Mouse (Mus musculus): Measurements from ENCODE around the gene Fam81b.
"Not testable (repeated sequence)": the region's sequence is repeated elsewhere in the genome, so short reads cannot be mapped to it uniquely, and the experiment has no call there.

The Fam81b gene

DNA sequence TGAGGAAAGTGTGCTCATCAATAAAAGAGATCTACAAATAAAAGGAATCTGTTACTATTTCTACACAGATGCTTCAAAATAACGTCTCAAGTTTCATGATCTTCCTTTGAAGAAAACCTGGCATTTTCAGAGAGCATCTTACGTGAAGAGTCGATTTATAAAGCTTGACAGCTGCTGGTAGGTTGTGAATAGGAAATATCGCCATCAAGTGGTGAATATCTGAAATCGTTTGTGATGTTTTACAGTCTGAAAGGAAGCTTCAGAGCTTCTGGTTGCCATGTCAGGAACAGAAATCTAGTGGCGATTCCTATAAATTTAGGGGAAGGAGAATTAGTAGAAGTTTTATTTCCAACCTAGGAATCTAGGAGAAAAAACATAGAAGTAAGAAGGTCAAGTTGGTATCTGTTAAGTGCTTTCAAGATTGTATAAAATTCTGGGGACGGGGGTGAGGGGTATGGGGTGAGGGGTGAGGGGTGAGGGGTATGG is at the start of gene Fam81b:
Fam81b (minus strand) TSS at position 436 of the 486 bp plus-strand sequence.
- no peak for DNase-seq (ENCODE audit: low spot score)

DNA sequence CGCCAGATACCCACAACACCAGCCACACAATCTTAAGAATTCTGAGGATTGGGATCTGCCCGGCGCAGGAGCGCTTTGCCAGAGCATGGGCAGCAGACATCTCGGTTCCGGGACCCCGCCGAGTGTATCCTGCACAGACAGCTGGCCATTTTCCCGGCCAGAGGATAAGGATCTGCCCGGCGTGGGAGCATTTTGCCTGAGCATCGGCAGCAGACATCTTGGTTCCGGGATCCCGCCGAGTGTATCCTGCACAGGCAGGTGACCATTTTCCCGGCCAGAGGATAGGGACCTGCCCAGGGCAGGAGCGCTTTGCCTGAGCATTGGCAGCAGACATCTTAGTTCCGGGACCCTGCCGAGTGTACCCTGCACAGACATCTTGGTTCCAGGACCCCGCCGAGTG is 41.1 kb upstream of the Fam81b start:
- DNase-seq (ENCODE audit: low spot score): not testable (repeated sequence)

DNA sequence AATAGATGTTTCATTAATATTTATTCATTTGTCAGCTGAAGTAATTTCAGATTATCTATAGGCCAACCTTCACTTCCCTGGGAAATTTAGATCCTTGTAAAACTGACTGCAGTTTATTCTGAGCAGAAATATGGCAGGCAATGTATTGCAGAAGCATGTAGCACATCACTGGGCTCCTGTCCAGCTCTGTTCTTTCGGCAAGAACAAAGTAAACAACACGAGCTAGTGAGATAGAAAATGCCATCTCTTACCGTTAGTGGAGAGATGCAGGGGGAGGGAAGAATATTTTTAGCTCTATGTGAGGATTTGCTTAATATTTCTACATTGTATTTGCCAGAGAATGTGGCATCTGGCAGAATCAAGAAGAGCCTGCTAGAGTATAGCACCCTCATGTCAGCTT is 13.8 kb upstream of the Fam81b start:
- DNase-seq (ENCODE audit: low spot score): no peak

DNA sequence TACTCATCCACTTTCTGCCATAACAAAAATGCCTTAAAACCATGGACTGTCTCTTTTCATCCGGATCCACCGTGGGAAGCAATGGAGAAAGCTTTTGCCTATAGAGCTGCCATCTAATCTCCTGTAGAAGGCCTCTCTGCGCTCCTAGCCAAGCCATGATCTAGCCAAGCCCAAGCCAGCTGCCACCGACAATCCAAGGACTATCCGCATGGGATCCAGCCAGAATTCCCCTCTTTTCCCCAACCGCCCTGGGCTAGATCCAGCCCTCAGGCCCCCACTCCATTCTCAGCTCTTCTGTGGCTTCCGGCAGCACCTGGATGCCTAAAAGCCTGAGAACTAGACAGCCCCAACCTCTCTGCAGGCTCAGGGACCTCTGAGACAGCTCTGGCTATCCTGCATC is 6.7 kb upstream of the Fam81b start:
- DNase-seq (ENCODE audit: low spot score): no peak

DNA sequence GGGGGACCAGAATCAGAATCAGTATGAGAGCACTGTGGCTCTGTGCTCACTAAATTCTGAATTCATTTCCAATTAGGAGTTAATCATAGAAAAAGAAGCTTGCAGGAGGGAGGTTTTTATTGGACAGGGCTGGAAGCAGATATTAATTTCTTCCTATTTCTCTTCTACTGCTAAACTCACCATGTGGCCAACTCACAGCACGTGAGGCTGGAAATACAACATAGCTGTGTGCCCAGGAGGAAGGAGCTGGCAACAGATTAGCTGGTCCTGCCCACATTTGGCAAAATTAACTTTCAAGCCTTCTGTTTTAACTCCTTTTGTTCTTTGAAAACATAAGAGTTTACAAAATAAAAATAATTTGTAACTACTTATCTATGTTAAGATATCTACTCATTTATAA is 3.9 kb upstream of the Fam81b start:
- no peak for DNase-seq (ENCODE audit: low spot score)

DNA sequence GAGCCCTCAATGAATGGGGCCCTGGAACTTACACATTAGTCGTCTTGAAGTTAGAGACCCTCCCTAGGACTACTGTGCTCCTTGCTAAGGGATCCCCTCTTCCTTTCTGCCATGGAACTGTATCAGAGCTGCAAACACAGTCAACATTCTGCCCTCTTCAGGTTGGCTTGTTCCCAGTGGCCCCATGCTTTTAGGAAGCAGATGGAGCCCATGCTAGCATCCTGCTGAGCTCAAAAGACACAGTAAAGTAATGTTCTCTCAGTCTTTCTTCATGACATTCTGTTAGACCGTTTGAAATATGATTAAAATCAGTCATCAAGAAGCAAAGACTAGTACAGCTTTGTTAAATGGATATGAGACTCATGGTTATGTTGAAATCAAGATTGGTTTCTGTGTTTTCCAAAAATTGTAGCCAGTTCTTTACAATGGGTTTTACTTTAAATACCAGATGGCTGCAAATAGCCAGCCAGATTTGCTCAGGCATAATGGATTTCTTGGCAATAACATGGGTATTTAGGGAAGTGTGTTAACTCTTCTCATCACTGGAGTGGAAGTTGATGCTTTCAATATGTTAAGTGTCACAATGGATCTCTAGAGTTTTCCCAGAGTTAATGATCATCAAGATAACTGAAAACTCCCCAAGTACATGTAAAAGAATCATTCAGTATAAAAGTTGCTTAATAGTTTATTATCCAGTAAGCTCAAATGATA is 938 bp upstream of the Fam81b start:
- no peak for DNase-seq (ENCODE audit: low spot score)

DNA sequence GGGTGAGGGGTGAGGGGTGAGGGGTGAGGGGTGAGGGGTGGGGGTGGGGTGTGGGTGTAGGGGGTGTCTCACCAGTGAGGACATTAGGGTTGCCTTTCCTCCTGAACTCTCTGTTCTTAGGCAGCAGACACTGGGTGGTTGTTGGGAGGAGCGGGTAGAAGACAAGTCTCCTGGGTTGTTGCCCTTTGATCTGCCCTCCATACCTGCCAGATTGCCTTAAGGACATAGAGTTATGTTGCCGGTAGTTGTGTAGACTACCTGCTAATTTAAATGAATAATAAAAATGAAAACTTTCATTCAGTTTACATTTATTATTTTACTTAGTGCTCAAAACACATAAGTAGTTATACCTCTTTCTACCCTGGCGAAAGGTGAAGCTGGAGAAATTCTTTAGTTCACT is 369 bp upstream of the Fam81b start:
- DNase-seq (ENCODE audit: low spot score): no peak

DNA sequence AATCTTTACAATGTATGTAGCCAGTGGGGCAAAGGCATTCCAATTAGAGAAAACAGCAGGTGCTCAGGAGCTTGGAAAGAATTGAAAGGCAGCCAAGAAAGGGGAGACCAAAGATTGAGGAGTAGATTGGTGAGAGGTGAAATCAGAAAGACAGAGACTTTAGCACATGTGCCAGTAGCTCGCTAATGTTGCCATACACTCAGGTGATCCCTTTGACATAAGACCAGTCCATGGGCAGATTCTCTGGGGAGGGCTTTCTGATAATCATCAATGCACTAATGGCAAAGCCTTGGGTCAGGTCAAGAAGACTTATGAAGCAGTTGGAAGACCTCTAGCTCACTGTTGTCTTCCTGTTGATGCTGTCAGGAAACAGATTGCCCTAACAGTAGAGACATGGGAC is 671 bp downstream of the Fam81b start:
- no peak for DNase-seq (ENCODE audit: low spot score)

DNA sequence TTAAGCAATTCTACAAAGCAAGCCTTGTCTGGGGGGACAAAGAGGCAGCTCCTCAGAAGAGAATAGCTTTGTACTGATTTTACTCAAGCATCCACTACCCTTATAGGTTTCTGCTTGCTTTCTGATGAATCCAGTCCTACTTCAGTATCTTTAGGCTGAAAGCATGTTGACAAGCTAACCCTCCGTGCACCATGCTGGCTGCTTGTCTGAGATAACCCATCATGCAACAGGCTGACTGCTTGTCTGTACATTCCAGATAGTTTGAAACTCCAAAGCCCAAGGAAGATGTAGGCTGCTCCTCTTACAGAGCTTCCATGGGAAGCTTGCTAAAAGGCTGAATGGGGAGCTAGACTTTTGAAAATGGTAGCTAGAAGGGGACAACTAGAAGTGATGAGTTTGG is 1.7 kb downstream of the Fam81b start:
- no peak for DNase-seq (ENCODE audit: low spot score)

DNA sequence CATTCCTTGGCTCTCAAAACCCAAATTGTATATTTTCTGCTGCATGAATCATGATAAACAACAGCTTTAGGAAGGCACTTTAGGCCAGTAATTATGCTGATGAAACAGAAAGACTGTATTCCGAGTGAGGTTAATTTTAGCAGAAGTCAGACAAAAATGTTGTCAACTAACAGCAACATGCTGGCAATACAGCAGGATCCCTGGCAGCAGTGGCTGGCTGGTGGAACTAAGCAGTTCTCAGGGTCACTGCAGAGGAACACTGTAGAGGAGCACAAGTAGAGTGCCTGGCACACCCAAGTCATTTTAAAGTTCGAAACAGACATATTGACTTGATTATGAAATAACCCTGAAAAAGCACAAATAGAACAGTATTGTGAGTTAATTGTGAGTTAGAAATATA is 2.8 kb downstream of the Fam81b start:
- no peak for DNase-seq (ENCODE audit: low spot score)

DNA sequence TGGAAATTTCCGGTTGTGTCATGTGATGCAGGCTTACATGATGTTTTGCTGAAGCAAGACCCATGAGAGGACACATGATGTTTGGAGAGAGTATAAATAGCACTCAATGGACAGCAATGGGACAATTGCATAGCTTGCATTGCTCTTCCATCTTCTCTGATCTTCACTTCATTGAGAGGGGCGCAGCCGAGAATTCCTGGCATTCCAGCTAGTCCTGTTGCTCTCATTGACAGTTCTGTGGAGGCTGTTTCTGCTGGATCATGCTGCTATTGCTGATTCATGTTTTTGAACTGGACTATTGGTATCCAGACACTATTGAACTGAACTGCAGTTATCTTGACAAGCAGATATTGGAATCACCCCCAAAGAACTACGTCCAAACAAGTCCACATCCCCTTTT is 12.8 kb downstream of the Fam81b start:
- DNase-seq (ENCODE audit: low spot score): no peak

DNA sequence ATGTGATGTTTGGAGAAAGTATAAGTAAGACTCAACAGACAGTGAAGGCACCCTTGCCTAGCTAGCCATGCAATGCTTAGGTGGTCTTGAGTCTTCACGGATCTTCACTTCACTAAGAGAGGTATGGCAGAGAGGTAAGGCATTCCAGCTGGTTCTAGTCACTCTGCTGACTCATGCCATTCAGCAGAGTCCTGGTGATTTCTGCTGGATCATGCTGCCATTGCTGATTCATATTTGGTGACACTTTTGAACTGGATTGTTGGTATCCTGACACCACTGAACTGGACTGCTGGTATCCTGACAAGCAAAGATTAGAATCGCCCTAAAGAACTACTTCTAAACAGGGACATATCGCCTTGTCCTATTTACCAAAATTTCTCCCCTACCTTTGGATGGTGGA is 20.3 kb downstream of the Fam81b start:
- no peak for DNase-seq (ENCODE audit: low spot score)

DNA sequence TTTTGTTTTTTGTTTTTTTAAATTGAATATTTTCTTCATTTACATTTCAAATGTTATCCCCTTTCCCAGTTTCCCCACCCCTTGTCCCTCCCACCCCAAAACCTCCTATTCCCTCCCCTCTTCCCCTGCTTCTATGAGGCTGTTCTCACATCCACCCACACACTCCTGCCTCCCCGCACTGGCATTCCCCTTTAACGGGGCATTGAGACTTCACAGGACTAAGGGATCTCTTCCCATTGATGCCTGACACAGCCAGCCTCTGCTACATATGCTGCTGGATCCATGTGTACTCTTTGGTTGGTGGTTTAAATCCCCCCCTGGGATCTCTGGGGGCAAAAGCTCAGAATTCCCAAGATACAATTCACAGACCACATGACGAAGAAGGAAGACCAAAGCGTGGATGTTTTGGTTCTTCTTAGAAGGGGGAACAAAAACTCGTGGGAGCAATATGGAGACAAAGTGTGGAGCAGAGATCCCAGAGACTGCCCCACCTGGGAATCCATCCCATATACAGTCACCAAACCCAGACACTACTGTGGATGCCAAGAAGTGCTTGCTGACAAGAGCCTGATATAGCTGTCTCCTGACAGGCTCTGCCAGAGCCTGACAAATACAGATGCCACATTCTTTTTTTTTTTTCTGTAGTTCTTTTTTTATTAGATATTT is 40.4 kb downstream of the Fam81b start:
- DNase-seq (ENCODE audit: low spot score): no peak

DNA sequence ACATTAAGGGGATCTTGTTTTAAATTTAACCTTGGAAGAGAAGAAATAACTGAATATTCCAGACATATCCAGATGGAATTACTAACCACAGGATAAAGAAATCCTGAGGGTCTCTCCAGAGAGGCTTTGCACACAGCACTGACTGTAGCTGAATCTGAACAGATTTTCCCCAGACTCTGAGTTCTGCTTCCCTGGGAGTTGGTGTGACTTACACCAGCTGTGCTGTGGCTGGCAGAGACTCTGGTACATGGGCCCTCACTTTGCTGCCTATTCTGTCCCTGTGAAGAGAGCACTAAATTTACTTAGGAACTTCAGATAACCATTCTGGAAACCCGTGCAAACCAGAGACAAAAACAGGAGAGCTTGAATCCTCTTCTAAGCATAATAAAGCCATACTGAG is 46.1 kb downstream of the Fam81b start:
- DNase-seq (ENCODE audit: low spot score): no peak

DNA sequence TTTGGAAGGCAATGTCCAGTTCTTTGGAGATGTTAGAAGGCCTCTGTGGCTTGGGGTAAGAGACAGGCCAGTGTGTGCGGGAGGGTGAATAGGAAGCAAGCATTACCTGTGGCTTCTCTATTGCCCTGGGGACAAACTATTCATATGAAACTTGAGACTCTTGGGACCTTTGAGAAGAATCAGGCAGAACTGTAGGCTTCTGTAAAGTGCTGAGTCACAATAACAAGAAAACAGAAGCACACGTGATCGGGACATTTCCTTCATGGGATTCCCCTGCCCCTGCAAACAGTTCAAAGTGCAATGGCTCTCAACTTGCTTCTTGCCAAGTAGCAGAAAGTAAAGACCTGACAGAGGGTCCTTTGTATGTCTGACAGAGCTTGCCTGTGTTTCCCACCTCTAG is 48.5 kb downstream of the Fam81b start:
- no peak for DNase-seq (ENCODE audit: low spot score)

DNA sequence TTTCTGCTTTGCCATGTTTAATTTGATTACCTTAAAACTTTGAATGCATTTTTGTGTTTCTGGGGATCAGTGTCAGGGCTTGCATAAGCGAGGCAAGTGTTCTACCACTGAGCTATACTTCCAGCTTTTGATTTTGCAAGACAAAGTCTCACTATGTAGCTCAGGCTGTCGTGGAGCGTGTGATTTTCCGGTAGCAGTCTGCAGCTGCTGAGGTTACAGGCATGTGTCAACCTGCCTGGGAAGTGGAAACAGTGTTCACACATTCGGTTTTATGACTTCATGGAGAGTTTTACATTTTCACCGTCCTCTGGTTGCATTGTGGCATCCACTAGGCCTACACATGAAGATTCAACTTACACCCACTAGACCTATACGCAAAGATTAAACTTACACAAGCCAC is 54.8 kb downstream of the Fam81b start:
- DNase-seq (ENCODE audit: low spot score): no peak

DNA sequence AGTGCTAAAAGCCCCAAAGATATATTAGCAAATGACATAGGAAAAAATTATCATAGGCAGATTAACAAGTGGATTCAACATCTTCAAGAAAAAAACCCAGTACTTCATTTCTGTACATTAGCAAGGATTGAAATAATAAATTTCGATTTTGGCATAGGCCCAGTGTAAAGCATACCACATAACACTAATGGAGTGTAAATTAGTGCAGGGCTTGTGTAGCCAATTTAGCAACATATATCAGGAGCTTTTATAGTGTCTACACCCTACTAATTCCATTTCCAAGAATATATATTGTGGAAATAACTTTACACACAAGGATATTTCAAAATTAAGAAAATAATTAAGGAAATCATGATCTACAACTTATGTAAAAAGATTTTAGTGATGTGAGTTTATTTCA is 55.8 kb downstream of the Fam81b start:
- no peak for DNase-seq (ENCODE audit: low spot score)

DNA sequence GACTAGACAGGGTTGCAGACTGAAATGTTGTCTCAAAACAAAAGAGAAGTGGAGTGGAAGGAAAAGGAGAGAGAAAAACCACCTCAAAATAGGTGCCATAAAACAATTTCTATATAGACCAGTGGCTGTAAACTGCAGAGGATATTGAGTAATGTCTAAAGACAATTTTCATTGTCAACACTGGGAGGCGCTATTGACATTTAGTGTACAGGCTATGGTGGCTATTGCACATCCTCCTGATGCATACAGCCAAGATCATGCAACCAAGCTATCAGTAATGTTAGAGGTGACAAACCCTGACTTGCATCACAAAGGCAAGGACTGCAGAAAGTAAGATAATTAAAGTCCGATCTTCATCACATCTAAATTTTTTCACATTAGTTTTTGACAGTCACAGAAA is 89.5 kb downstream of the Fam81b start:
- no peak for DNase-seq (ENCODE audit: low spot score)

DNA sequence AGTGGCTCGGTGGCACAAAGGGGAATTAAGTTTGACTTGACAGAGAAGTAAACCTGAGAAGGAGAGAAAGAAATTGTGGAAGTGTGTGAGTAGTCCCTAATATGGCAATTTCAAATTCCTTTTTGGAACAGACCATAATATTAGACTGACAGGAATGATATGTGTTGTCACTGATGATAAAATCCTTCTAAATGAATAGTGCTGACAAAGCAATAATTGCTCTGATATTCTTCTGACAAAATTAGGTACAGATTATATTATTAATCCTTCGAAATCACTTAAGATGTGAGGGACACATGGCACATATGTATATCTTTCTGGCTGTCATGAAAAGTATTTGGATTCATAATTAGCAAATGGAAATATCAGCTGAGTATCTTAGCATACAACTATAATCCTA is 89.9 kb downstream of the Fam81b start:
- no peak for DNase-seq (ENCODE audit: low spot score)

DNA sequence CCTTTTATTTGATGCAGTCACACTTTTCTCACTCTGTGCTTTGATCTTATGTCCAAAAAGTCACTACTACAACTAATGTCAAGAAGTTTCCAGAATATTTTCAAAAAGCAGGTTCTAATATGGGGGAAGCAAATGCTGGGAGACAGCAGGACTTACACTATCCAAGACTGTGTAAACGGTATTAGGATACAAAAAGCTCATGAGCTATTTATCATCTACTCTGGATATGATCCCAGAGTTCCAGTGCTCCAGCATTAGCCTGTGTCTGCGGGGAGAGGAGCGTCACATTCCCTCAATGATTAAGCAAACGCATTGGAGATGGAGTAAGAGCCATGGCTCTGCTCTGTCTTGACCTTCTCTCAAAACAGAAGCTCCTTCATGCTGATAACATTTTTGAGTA is 104.9 kb downstream of the Fam81b start:
- no peak for DNase-seq (ENCODE audit: low spot score)

DNA sequence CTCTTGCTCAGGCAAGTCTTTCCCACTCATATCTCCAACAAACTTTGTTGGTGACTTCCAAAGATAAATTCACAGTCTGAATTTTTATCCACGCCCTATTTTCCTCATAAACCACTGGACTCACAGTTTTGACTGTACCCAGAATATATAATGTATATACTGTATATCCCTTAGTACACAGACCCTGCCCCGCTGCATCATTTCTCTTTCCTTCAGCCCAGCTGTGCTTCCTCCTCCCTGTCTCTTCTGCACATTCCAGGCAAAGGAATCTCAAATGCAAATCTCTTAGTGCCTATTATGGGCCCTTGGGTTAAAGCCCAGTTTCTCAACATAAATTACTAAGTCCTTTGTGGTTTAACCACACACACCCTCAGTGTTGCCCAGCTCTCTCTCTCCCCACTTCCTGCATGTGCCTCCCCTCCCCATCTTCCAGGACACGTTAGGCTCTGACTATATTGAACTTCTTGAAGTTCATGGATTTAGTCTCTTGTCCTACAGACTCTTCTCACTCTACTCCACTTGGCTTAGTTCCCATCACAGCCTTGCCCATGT is 107.5 kb downstream of the Fam81b start:
- DNase-seq (ENCODE audit: low spot score): no peak

DNA sequence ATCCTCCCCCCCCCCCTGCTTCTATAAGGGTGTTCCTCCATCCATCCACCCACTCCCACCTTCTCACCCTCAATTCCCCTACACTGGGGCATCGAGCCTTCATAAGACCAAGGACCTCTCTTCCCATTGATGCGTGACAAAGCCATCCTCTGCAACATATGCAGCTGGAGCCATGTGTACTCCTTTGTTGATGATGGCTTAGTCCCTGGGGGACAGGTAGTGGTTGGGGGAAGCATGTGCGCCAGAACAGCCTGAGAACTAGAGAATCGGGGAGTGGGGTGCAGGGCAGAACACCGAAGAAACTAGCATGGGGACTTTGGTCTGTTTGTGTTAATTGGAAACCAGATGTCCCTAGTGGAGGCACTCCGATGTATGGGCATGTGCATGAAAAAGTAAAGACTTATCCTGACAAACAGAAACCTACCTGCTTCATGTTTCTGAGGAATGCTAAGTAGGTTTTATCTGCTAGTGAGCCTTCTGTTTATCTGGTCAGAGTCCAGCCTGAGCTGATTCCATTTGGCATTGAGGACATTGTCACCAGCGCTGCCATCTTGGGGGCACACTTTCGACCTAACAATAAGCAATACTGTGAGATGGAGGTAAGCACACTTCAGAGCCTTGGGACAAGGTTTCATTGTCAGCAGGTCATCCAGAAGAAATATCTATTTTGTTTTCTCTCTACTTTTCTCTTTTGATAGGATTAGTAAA is 109.3 kb downstream of the Fam81b start:
- DNase-seq (ENCODE audit: low spot score): no peak

DNA sequence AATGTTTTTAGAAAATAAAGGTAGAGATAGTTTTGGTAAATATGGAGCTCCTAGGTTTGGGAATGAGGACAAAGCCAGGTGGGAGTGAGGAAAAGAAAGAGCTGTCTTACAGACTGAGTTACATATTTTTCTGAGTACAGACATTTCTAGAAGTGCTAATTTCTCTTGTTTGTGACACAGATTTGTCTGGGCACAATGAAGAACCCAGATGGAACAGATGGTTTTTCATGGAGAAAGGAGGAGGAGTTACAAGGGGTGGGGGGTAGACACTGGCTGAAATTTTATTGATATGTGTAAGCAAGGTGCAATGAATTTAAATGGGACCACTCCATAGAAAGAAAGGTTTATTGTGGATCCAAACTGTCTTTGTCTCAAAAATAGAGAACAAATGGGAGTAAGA is 109.9 kb downstream of the Fam81b start:
- DNase-seq (ENCODE audit: low spot score): no peak
